Mouse (Mus musculus) splenic B cell, adult 2 months (primary cell): ENCODE data around the gene Gm20388.

Source experiments
- DNase-seq: peaks from one replicate; pipeline ENCODE4 v3.0.0-alpha.2; 2011; ENCODE audit warnings: low read depth, low spot score
- H3K27me3 ChIP-seq: 2 replicates; pipeline ENCODE4 v1.6.1; 2012; ENCODE audit warnings: mild to moderate bottlenecking, low read length, moderate library complexity, mixed read lengths; ENCODE audit not compliant: control insufficient read depth, poor library complexity, insufficient read depth, severe bottlenecking
- H3K36me3 ChIP-seq: 2 replicates; pipeline ENCODE4 v1.6.1; 2012; ENCODE audit warnings: mild to moderate bottlenecking, low read length, moderate library complexity, mixed read lengths; ENCODE audit not compliant: control insufficient read depth, poor library complexity, insufficient read depth, severe bottlenecking

Gene Gm20388

DNA sequence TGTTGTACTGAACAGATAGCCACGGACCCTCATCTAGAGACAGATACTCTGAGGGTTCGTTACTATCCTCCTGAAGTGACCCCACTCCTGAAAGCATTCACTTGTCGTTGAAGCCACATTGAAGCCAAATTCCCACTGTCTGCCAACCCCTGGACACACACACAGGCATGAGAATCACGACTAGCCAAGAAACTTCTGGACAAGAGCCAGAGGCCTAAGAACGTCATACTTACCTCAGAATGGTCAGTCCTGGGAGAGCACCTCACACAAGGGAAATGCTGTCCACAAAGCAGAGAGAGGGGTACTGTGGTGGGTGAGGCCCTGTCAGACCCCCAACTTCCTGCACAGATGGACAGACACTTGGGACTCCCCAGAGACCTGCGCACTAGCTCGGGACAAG lies 1985.3 kb downstream of the Gm20388 start:
- H3K27me3 ChIP-seq, result no peaks in the 10 kb centered on the region
- DNase-seq, result no peak
- H3K36me3 ChIP-seq, result no peaks in the 10 kb centered on the region; the same call in 1 of the 2 replicates

DNA sequence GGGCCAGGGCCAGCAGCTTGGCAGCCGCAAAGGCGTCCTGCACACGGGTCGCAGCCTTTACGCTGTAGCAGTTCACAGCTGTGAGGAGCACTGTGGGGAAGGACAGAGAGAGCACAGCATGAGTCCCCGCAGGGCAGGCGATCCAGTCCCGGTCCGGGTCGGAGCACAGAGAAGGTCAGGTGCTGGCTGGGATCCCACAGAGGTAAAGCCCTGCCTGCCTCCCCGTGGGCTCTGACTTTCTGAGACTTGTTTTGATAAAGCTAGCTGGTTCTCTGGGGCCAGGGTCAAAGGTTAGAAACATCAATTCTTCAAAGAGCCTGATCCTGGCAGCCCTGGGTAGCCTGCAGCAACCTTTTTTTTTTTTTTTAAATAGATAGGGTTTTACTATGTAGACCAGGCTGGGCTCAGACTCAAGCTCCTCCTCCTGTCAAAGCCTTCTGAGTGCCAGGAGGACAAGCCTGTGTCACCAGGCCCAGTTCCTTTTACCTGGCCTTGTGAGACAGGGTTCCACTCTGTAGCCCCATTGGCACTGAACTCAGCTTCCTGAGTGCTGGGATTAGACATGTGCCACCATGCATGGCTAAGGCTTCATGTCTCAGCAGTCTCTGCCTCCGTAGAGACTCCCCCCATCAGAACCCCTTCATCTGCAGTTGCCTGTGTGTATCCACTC lies 1986.0 kb downstream of the Gm20388 start:
- H3K36me3 ChIP-seq, result no peaks in the 10 kb centered on the region; the same call in 1 of the 2 replicates
- H3K27me3 ChIP-seq, result no peaks in the 10 kb centered on the region
- DNase-seq, result no peak

DNA sequence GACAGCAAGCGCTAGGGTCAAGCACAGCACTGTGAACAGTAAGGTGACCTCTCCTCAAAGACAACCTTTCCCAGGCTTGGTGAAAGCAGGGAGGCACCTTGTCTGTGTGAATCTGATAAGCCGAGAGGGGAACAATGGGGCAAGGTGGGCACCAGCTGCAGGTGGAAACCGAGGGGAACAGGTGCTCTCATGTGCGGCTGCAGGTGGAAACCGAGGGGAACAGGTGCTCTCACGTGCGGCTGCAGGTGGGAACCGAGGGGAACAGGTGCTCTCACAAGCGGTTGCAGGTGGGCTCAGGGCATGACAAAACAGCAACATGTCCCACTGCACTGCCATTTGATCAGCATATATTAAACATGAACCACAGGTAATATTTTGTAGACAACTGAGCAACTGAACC lies 1986.6 kb downstream of the Gm20388 start:
- H3K27me3 ChIP-seq, result no peaks in the 10 kb centered on the region
- H3K36me3 ChIP-seq, result no peaks in the 10 kb centered on the region; the same call in 1 of the 2 replicates
- DNase-seq, result no peak

GRCm38 (mm10) chr8:121897871-121898381 lies 1987.3 kb downstream of the Gm20388 start:
- no peaks in the 10 kb centered on the region for H3K27me3 ChIP-seq
- DNase-seq, result no peak
- no peaks in the 10 kb centered on the region; the same call in 1 of the 2 replicates for H3K36me3 ChIP-seq

DNA sequence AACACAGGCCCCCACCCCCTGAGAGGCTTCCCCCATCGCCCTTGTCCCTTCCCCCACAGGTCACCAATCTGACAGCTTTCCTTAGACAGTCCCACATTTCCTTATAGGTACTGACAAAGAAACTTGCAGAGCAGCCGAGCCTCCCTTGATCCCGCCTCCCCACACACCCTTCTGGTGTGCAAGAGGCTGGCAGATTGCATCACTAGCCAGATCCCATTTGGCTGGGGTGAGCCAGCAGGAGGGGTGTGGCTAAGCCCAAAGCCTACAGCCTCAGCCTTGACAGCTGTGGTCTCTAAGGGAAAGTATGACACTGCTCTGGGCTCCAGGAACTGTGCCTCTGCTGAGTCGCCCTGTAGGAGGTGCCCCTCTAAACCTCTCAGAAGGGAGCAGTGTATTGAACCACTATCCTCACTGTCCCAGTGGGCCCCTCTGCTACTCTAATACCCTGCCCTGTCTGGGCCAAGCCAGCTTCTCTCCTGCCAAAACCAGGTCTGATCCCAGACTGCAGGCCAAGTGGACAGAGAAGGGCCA lies 1987.8 kb downstream of the Gm20388 start:
- no peak for DNase-seq
- Histone ChIP-seq H3K27me3 (no peaks in the 10 kb centered on the region), H3K36me3 (no peaks in the 10 kb centered on the region; the same call in 1 of the 2 replicates)

DNA sequence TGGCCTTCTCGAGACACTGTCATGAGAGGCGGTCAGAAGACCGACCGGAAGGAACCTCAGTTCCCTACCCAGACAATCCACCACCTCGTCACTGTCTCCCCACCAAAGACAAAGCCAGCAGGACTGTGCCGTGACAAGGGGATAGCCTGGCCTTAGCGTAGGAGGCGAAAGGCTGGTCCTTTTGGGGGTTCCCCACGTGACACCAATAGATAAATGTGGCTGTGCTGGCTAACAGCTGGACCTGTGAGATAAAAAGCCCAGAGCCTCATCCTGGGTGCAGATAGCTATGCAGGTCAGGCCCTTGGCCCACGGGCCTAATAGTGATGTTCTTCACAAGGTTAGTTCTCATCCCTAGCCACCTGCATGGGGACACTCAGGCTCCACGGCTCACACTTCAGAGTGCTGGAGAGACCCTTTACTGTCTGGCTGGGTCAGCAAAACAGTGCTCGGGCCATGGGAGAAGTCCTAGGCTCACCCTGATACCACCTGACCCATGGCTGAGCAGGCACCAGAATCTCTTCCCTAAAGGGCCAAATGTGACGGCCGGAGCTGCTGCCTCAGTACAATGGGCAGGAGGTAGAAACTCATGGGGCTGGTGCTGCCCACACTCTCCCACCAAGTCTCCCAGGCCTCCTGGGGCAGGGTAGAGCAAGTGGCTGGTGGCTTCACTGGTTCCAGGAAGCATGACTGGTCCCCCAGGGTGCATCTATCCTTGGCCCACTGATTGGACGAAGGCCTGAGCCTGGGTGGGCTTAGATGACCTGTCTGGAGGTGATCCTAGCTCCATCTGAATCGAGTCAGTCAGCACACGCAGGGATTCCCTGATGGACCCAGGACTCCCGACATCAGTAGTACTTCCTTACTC lies 1988.8 kb downstream of the Gm20388 start:
- no peak for DNase-seq
- Histone ChIP-seq H3K27me3 (no peaks in the 10 kb centered on the region), H3K36me3 (no peaks in the 10 kb centered on the region; the same call in 1 of the 2 replicates)

DNA sequence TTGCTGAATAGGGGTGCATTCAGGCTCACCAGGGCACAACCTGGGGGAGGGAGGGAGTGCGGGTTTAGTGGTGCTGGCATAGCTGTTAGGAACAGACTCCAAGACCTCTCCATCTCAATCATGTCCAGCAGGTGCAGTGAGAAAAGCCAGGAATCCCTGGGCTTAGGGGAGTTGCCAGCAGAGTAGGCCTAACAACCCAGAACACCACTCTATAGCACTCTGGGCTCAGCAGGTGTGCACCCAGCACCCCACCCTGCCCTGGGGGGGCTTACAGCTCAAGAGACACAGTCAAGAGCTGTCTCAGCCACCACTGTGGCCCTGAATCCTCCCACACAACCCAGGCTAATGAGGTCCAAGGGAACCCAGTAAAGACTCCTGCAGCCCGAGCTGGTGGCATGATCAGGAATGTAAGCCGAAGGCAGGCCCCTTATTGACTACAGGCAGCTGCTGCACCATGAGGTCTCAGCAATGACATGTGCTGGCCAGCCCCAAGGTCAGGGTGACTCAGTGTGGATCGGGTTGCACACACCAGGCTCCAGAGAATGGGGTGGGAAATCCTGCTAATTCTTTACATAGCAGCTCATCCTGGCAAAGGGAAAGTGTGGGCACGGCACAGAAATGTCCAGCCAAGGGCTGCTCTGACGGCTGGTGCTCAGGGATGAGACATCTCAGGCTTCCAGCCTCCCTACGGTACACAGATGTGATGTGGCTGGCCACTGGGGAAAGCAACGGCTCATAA lies 1991.0 kb downstream of the Gm20388 start:
- Histone ChIP-seq H3K27me3 (no peaks in the 10 kb centered on the region), H3K36me3 (no peaks in the 10 kb centered on the region)
- DNase-seq, result no peak

DNA sequence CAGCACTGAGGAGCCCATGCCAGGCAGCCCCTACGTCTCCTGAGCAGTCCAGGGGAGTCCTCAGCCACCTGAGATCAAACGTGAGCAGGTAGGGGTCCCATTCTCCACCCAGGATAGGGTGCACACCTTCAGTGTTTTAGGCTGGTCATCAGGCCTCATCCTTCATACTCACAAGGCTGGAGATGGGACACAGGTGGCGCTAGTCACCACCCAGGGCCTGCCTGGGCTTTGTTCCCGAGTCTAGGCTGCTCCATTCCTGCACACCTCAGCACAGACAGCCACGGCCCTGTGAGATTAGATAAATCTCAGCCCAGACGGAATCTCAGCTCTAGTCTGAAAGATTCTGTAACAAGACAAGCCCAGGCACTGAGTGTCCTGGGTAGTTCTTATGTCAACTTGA lies 1993.3 kb downstream of the Gm20388 start:
- Histone ChIP-seq H3K36me3 (no peaks in the 10 kb centered on the region), H3K27me3 (no peaks in the 10 kb centered on the region)
- DNase-seq, result no peak

DNA sequence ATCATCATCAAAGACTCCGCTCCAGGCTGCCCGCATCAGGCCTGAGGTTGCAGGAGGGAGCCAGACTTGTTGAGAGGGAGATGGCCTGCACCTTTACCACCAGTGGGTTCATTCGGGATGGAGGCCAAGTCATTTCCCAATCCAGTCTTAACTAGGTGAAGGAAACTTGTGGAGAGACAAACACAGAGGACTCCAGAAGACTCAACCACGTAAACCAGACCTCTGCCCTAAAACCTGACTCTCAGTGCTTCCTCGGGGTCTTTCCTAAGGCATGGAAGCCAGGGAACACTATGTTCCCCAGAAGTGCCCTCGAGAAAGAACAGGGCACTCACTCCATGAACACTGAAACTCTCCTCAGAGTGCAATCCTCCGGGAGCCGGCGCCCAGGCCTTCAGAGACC lies 1994.4 kb downstream of the Gm20388 start:
- H3K36me3 ChIP-seq, result no peaks in the 10 kb centered on the region
- H3K27me3 ChIP-seq, result no peaks in the 10 kb centered on the region
- DNase-seq, result no peak

DNA sequence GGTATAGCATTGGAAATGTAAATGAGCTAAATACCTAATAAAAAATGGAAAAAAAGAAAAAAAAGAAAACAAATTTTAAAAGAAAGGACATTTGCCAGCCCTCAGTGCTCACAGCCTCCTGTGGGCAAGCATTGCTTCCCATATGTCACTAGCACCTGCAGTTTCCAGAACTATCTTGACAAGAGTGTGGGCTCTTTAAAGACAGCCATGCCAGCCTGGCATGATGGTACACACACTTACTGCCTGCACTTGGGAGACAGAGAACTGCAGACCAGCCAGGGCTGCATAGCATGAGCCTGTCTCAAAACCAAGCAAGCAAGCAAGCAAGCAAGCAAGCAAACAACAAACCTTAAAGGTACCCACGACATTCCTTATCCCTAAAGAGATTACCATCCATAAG lies 1994.8 kb downstream of the Gm20388 start:
- Histone ChIP-seq H3K36me3 (no peaks in the 10 kb centered on the region), H3K27me3 (no peaks in the 10 kb centered on the region)
- no peak for DNase-seq

DNA sequence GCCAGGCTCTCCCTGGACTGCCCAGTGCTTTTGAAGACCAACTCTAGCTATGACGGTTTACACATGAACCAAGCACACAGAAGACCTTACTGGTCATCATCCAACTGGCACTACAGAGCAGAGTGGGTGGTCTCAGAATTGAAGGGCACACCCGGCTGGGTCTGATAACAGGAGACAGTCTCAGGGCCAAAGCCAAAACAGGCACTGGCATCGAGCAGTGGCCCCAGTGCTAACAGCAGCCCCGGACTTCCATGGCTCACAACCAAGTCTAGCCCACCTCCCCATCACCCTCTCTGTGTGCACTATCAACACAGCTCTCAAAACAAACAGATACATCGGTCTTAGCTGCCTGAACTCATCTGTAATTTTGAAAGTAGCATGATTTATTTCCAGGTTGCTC lies 1995.2 kb downstream of the Gm20388 start:
- no peak for DNase-seq
- H3K27me3 ChIP-seq, result no peaks in the 10 kb centered on the region
- no peaks in the 10 kb centered on the region for H3K36me3 ChIP-seq

DNA sequence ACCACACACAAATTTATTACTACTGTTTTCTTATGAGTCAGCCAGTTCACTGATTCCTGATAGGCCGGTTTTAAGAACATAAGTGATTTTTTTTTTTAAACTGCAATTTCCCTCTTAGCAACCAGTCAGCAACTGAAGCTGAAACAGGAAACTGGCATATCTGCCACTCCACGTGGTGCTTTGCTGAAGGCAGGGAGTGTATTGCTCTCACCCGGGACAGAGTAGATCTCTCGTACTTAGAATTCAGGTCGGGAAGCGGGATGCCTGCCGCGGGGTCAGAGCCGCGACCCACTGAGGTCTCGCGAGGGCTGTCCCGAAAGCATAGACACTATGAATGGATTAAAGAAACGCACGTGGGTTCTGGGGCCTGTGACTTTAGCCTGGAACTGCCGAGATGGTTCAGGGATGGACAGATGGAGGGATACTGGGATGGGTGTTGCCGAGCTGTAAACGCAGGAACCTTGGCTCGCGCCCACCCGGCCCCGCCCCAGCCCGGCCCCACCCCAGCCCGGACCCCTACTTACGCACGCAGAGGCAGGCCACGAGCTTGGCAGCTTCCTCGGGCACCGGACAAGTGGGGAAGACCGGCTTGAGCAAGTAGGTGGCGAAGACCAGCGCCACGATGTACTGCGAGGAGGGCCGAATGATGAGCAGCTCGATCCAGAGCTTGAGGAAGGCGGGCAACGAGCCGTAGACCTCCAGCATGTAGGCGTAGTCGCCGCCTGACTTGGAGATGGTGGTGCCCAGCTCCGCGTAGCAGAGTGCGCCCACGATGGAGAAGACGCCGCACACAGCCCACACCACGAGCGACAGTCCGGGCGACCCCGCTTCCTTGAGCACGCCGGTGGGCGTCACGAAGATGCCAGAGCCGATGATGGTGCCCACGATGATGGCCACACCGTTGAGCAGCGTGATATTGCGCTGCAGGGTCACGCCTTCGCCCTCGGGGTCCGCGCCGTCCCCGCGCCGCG lies 1996.2 kb downstream of the Gm20388 start:
- DNase-seq, result peak; percentile 65
- no peaks in the 10 kb centered on the region for H3K36me3 ChIP-seq
- H3K27me3 ChIP-seq, result no peaks in the 10 kb centered on the region

- DNase-seq, result peak; percentile 97
- H3K27me3 ChIP-seq, result no peaks in the 10 kb centered on the region
- H3K36me3 ChIP-seq, result no peaks in the 10 kb centered on the region
Observed at GRCm38 (mm10) chr8:121907587-121908248, 1997.1 kb downstream of the Gm20388 start, which contains the start of gene Slc7a5. Slc7a5 (minus strand) TSS chr8:121907694.
